Mouse (Mus musculus) limb, embryonic 13.5 days (tissue): ENCODE measurements around the gene Anapc15-ps. TPM values are rescaled to one million over a fixed set of nuclear protein-coding genes. Genes with fewer than 3 reads are reported as not detected.

Experiments used
- ATAC-seq: fragments of 200-750 bp; cut with Nextera tagmentation; 2 replicates; pipeline ENCODE4 v1.8.0; 2017; ENCODE audit warnings: low read depth, moderate number of reproducible peaks, moderate TSS enrichment; ENCODE audit not compliant: low FRiP score
- H3K27ac ChIP-seq: fragments of 300-500 bp; sonication (generic); 2 replicates; pipeline ENCODE4 v1.5.1; 2015; ENCODE audit warnings: inconsistent platforms, mild to moderate bottlenecking, moderate library complexity
- H3K27me3 ChIP-seq: fragments of 300-500 bp; sonication (generic); 2 replicates; pipeline ENCODE4 v1.6.1; 2015; ENCODE audit warnings: mild to moderate bottlenecking, inconsistent platforms
- H3K36me3 ChIP-seq: fragments of 300-500 bp; sonication (generic); 2 replicates; pipeline ENCODE4 v1.6.1; 2015; ENCODE audit warnings: inconsistent platforms, mild to moderate bottlenecking, moderate library complexity
- H3K4me1 ChIP-seq: fragments of 300-500 bp; sonication (generic); 2 replicates; pipeline ENCODE4 v1.6.1; 2015; ENCODE audit warnings: inconsistent platforms
- H3K4me2 ChIP-seq: fragments of 300-500 bp; sonication (generic); replicated peaks from 2 replicates; pipeline ENCODE4 v1.6.1; 2015; ENCODE audit warnings: inconsistent platforms, mild to moderate bottlenecking, moderate library complexity
- H3K4me3 ChIP-seq: fragments of 300-500 bp; sonication (generic); 2 replicates; pipeline ENCODE4 v1.5.1; 2015; ENCODE audit warnings: moderate library complexity, mild to moderate bottlenecking, inconsistent platforms
- H3K9ac ChIP-seq: fragments of 300-500 bp; sonication (generic); 2 replicates; pipeline ENCODE4 v1.6.1; 2015; ENCODE audit warnings: mild to moderate bottlenecking, inconsistent platforms
- H3K9me3 ChIP-seq: fragments of 300-500 bp; sonication (generic); 2 replicates; pipeline ENCODE4 v1.6.1; 2016; ENCODE audit warnings: inconsistent platforms
- WGBS: fragments of 180-500 bp; shearing (Covaris S2); methylation state at CpG from one replicate; pipeline ENCODE4 v1.1.7; 2015; 5-methylcytosine and 5-hydroxymethylcytosine counted together
- polyA plus RNA-seq: library from polyadenylated mRNA; unstranded; fragments of >200 nt; fragmentation: Nextera tagmentation; extraction: Ambion mirVana; gene quantifications from 2 replicates; pipeline ENCODE4 v1.2.1, GENCODE M21; 2015

Gene Anapc15-ps
- polyA plus RNA-seq, result 0.43 TPM in 1 of 2 replicates, not detected in the other

DNA sequence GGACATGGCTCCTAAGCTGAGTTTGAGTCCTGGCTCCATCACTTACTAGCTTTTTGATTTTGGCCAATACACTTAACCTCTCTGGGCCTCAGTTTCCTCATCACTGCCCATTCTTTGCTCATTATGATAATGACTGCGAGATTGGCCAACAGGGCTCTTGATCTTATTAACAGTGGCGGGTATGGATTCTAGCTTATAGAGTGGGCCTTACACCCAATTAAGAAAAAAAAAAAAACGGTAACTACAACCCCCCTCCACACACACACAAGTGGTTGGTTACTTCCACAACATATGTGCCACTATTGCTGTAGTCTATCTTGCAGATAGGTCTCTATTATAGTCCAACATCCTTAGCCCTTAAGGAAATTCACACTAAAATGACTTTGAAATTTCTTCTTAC lies at the start of gene Anapc15-ps:
Anapc15-ps (minus strand) TSS at position 101 of the 400 bp plus-strand sequence.
- H3K27ac ChIP-seq, result no peak within 1 kb of the TSS
- ATAC-seq, result no peak
- WGBS, result 88% methylated on average over 3 of the region's 3 CpGs
- H3K4me1 ChIP-seq, result peaks cover 10% of the 10 kb centered on the region
- no peaks in the 10 kb centered on the region for H3K36me3 ChIP-seq
- H3K27me3 ChIP-seq, result no peaks in the 10 kb centered on the region
- no peaks in the 10 kb centered on the region for H3K9me3 ChIP-seq
- H3K4me3 ChIP-seq, result no peak within 1 kb of the TSS
- H3K9ac ChIP-seq, result no peak within 1 kb of the TSS
- no peak within 1 kb of the TSS for H3K4me2 ChIP-seq

GRCm38 (mm10) chr10:95722203-95722611 lies 49.0 kb upstream of the Anapc15-ps start:
- H3K27ac ChIP-seq, result no peak overlapping the region
- H3K9ac ChIP-seq, result no peak overlapping the region
- H3K4me3 ChIP-seq, result no peak overlapping the region
- no peak overlapping the region for H3K4me2 ChIP-seq
- H3K36me3 ChIP-seq, result no peaks in the 10 kb centered on the region
- ATAC-seq, result no peak
- H3K27me3 ChIP-seq, result no peaks in the 10 kb centered on the region
- peaks cover 22% of the 10 kb centered on the region for H3K4me1 ChIP-seq
- WGBS, result 40% methylated on average over 10 of the region's 10 CpGs
- H3K9me3 ChIP-seq, result no peaks in the 10 kb centered on the region

DNA sequence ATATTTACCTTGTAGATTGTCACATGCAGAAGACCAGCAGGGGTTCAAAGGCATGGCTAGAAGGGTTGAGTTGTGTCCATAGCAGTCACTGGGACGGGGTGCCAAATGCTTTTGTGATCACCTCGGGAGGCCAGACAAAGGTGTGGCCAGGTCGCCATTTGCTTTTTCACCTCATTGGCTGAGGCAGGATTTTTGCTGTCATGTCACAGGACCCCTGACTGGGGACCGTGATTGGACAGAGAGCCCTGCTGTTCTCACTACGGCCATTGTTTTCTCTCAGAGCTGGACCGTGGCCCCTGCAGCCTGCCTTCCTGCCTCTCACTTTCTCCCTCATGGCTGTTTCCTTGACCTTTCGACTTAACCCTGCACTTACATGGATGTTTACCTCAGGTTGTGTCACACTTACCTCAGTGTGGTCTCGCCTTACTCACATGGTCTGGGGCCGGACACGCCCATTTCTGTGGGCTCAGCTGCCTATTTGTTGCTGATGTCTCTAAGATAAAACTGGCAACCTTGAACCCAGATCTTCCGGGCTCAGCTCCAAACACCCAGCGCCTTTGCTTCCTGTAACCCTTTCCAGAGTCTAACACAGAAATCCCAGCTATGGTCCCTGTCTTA lies 47.0 kb upstream of the Anapc15-ps start:
- Histone ChIP-seq H3K4me1 (peaks cover 23% of the 10 kb centered on the region), H3K36me3 (no peaks in the 10 kb centered on the region), H3K4me3 (no peak overlapping the region), H3K9me3 (no peaks in the 10 kb centered on the region), H3K27ac (no peak overlapping the region), H3K27me3 (no peaks in the 10 kb centered on the region), H3K9ac (no peak overlapping the region), H3K4me2 (no peak overlapping the region)
- no peak for ATAC-seq
- WGBS, result 75% methylated on average over 12 of the region's 12 CpGs

GRCm38 (mm10) chr10:95719472-95719871 lies 46.2 kb upstream of the Anapc15-ps start:
- no peak overlapping the region for H3K4me2 ChIP-seq
- no peak for ATAC-seq
- peaks cover 21% of the 10 kb centered on the region; the same call in 1 of the 2 replicates for H3K4me1 ChIP-seq
- no peak overlapping the region for H3K9ac ChIP-seq
- no peaks in the 10 kb centered on the region for H3K36me3 ChIP-seq
- no peaks in the 10 kb centered on the region for H3K9me3 ChIP-seq
- no peak overlapping the region for H3K27ac ChIP-seq
- 93% methylated on average over 6 of the region's 6 CpGs for WGBS
- no peaks in the 10 kb centered on the region for H3K27me3 ChIP-seq
- no peak overlapping the region for H3K4me3 ChIP-seq

- no peak overlapping the region for H3K27ac ChIP-seq
Observed at GRCm38 (mm10) chr10:95718760-95719159, 45.5 kb upstream of the Anapc15-ps start.

GRCm38 (mm10) chr10:95717106-95717680 lies 43.9 kb upstream of the Anapc15-ps start:
- H3K36me3 ChIP-seq, result no peaks in the 10 kb centered on the region
- H3K4me3 ChIP-seq, result no peak overlapping the region
- no peak overlapping the region for H3K27ac ChIP-seq
- H3K9me3 ChIP-seq, result no peaks in the 10 kb centered on the region
- H3K4me2 ChIP-seq, result no peak overlapping the region
- WGBS, result 85% methylated on average over 16 of the region's 16 CpGs
- H3K4me1 ChIP-seq, result peaks cover 21% of the 10 kb centered on the region
- H3K27me3 ChIP-seq, result no peaks in the 10 kb centered on the region
- ATAC-seq, result no peak
- H3K9ac ChIP-seq, result no peak overlapping the region

More at GRCm38 (mm10) chr10:95718760-95719159, 45.5 kb upstream of the Anapc15-ps start:
- Histone ChIP-seq H3K9me3 (no peaks in the 10 kb centered on the region), H3K36me3 (no peaks in the 10 kb centered on the region), H3K4me1 (peaks cover 21% of the 10 kb centered on the region; the same call in 1 of the 2 replicates), H3K9ac (no peak overlapping the region), H3K4me3 (no peak overlapping the region), H3K27me3 (no peaks in the 10 kb centered on the region), H3K4me2 (no peak overlapping the region)
- 21% methylated on average over 1 of the region's 1 CpGs for WGBS
- no peak for ATAC-seq

DNA sequence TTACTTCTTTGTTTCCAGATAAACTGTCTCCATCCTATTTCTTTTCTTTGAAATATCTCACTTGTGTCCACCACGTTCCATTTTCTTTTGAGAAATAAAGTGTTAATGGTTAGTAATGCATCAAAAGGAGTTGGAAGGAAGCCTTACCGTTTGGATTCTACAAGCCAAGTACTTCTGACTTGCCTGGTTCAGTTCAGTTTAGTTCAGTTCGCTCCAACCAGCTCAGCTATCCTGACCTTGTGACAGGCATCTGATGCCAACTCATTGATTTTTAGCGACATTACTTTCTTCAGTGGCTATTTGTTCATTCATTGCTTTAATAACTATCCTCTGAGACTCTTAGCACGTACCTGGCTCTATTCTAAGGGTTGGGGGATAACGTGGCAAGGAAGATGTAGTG lies 42.4 kb upstream of the Anapc15-ps start:
- H3K4me1 ChIP-seq, result peaks cover 30% of the 10 kb centered on the region
- no peak overlapping the region for H3K4me3 ChIP-seq
- no peak for ATAC-seq
- no peak overlapping the region for H3K27ac ChIP-seq
- no peak overlapping the region for H3K4me2 ChIP-seq
- WGBS, result 48% methylated on average over 6 of the region's 6 CpGs
- no peak overlapping the region for H3K9ac ChIP-seq
- no peaks in the 10 kb centered on the region for H3K9me3 ChIP-seq
- no peaks in the 10 kb centered on the region for H3K36me3 ChIP-seq
- H3K27me3 ChIP-seq, result no peaks in the 10 kb centered on the region

DNA sequence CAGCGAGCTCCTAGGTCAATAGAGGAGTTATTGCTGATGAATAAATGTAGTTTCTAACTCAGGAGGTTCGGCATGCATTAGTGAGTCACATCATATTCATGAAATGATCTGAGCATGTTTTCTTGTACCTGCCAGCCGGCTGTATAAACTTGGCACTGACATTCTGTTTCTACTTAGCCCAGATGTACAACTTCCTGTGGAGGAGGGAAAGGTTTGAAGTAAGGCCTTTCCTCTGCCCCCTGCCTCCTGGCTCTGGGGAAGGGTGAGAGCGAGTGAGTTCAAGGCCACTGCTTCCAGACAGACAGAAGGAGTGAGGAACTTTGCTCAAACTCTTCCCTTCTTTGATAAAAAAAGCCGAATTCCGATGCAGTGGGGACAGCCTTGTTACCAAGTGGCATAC lies 39.0 kb upstream of the Anapc15-ps start:
- Histone ChIP-seq H3K4me3 (no peak overlapping the region), H3K27ac (peak overlapping the region; percentile 40; the same call in 1 of the 2 replicates), H3K9me3 (no peaks in the 10 kb centered on the region), H3K36me3 (no peaks in the 10 kb centered on the region), H3K27me3 (no peaks in the 10 kb centered on the region), H3K9ac (no peak overlapping the region), H3K4me1 (peaks cover 60% of the 10 kb centered on the region), H3K4me2 (no peak overlapping the region)
- WGBS, result 37% methylated on average over 6 of the region's 6 CpGs
- no peak for ATAC-seq

DNA sequence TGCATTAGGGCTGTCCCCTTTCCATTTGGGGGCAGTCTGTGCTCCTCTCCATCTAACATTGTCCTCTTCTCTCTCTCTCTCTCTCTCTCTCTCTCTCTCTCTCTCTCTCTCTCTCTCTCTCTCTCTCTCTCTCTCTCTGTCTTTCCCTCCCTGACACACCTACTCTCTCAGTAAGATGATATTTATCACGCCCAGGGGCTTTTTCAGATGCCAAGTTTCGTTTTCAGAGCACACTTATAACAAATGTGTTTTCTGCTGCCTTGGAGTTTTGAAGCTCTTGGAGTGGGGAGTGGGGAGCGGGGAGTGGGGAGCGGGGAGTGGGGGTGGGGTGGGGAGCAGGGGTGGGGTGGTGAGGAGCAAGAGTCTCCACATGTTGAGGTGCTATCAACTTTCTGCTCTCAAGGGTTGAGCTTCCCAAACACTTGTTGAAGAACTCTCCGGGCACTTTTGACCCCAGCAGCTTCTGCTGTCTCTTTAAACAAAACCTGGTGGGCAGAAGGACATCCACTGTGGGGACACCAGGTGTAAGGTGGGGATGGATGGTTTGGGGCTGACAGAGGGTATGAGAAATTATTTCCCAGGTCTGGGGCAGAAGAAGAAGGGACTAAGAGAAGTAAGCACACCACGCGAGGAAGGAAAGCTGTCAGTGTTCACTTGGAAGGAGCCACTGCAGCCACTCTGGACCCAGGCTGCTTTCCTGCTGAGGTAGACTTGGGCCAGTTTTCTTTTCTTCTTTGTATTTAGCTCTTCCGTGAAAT lies 36.8 kb upstream of the Anapc15-ps start:
- peaks cover 54% of the 10 kb centered on the region for H3K4me1 ChIP-seq
- H3K9ac ChIP-seq, result no peak overlapping the region
- ATAC-seq, result no peak
- no peak overlapping the region for H3K4me3 ChIP-seq
- WGBS, result 47% methylated on average over 8 of the region's 8 CpGs
- no peaks in the 10 kb centered on the region for H3K9me3 ChIP-seq
- H3K27me3 ChIP-seq, result no peaks in the 10 kb centered on the region
- H3K27ac ChIP-seq, result peak overlapping the region; percentile 39; the same call in 1 of the 2 replicates
- H3K36me3 ChIP-seq, result no peaks in the 10 kb centered on the region
- H3K4me2 ChIP-seq, result no peak overlapping the region

DNA sequence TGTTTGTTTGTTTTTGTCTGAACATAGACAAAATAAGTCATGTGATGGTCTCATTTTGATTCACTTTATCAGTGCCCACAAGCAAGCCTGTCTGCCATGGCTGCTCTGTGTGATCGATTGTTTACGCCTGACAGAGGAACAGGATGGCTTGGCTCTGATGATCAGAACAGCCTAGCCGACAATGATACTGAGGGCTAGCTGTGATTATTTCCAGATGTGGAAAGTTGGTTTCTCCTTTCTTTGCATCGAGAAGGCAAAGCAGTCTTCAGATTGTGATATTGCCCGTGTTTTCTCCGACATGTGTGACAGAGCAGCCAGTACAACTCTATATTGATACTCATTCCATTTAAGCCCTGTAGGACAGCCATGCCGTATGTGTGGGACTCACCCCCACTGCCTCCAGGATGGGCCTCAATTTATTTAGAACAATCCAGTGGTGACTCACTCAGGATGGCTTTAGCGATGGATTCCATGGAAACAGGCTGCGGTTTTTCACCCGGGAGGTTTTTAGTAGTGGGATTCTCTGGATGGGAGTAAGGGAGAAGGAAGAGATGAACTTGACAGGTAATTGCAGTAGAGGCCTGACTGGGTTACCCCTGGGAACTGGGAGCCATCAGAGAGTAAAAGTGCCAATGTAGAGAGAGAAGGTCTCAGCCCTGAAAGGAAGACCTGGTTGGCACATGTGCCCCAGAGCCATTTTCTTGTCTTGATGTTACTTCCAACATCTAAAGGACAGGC lies 36.1 kb upstream of the Anapc15-ps start:
- Histone ChIP-seq H3K36me3 (no peaks in the 10 kb centered on the region), H3K27ac (peak overlapping the region; percentile 39; the same call in 1 of the 2 replicates), H3K27me3 (no peaks in the 10 kb centered on the region), H3K4me3 (no peak overlapping the region), H3K4me1 (peaks cover 54% of the 10 kb centered on the region), H3K9me3 (no peaks in the 10 kb centered on the region), H3K4me2 (0 out of 2 replicates have a peak overlapping the region, but pooled peaks have one; percentile 19), H3K9ac (no peak overlapping the region)
- ATAC-seq, result 0 out of 2 replicates have a peak, but pooled peaks have one; percentile 46
- 25% methylated on average over 10 of the region's 10 CpGs for WGBS

DNA sequence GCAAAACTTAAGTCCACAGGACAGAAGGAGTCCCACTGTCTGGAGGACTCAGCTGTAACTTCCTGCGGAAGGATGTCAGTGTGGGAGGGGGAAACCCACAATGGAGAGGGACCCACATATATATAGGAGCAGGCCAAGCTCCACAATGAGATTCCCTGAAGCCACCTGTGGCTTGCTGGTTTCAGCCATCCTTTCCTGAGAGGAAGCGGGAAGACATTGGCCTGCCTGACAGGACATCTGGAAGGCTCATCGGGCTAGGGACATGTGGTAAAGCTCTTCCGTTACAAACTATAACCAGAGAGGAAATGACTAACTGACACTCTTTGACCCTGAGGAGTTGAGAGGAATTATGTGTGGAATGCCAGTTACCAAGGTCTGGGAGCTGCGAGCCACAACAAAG lies 34.8 kb upstream of the Anapc15-ps start:
- Histone ChIP-seq H3K9ac (no peak overlapping the region), H3K4me2 (no peak overlapping the region), H3K4me1 (peaks cover 54% of the 10 kb centered on the region), H3K9me3 (no peaks in the 10 kb centered on the region), H3K4me3 (no peak overlapping the region), H3K36me3 (no peaks in the 10 kb centered on the region), H3K27ac (peak overlapping the region; percentile 39; the same call in 1 of the 2 replicates), H3K27me3 (no peaks in the 10 kb centered on the region)
- peak; percentile 20 for ATAC-seq
- 37% methylated on average over 5 of the region's 5 CpGs for WGBS
